Mouse (Mus musculus) MEL-GATA-1-ER (cell line): Measurements from ENCODE around the gene Pih1d2.
A peak's percentile ranks its signal among the peaks of the same experiment; 100 is the strongest.
"Not testable (repeated sequence)": the region's sequence is repeated elsewhere in the genome, so short reads cannot be mapped to it uniquely, and the experiment has no call there.

Experiments used
- DNase-seq: peaks from one replicate; pipeline ENCODE4 v3.0.0-alpha.2; 2012; ENCODE audit warnings: low read depth; ENCODE audit errors: extremely low read depth

Gene Pih1d2

GRCm38 (mm10) chr9:50617794-50618330, 741 bp downstream of the Pih1d2 start:
- DNase-seq: peak; percentile 42

- DNase-seq: not testable (repeated sequence)
Measured at GRCm38 (mm10) chr9:50630903-50631302, 13.8 kb downstream of the Pih1d2 start.

GRCm38 (mm10) chr9:50632016-50632688, 15.0 kb downstream of the Pih1d2 start:
- DNase-seq: peak; percentile 39

GRCm38 (mm10) chr9:50633059-50633458, 15.9 kb downstream of the Pih1d2 start:
- peak; percentile 64 for DNase-seq

- no peak for DNase-seq
Measured at GRCm38 (mm10) chr9:50634270-50634669, 17.1 kb downstream of the Pih1d2 start.

GRCm38 (mm10) chr9:50646826-50647370, 29.8 kb downstream of the Pih1d2 start:
- DNase-seq: no peak

GRCm38 (mm10) chr9:50650503-50650902, 33.4 kb downstream of the Pih1d2 start:
- DNase-seq: no peak

GRCm38 (mm10) chr9:50658391-50658790, 41.3 kb downstream of the Pih1d2 start:
- peak; percentile 77 for DNase-seq

- DNase-seq: no peak
Measured at GRCm38 (mm10) chr9:50658941-50659388, 41.8 kb downstream of the Pih1d2 start.

- peak; percentile 79 for DNase-seq
Measured at GRCm38 (mm10) chr9:50659392-50660217, 42.5 kb downstream of the Pih1d2 start, which contains the start of gene Dlat. Gene Dlat (minus strand): TSS chr9:50659780.

- DNase-seq: no peak
Measured at GRCm38 (mm10) chr9:50660431-50660830, 43.3 kb downstream of the Pih1d2 start.

- DNase-seq: no peak
Measured at GRCm38 (mm10) chr9:50664826-50665225, 47.7 kb downstream of the Pih1d2 start.

- no peak for DNase-seq
Measured at GRCm38 (mm10) chr9:50666442-50666841, 49.3 kb downstream of the Pih1d2 start.

- no peak for DNase-seq
Measured at GRCm38 (mm10) chr9:50667579-50668498, 50.7 kb downstream of the Pih1d2 start.

- DNase-seq: peak; percentile 61
Measured at GRCm38 (mm10) chr9:50670690-50671089, 53.6 kb downstream of the Pih1d2 start.
